Mouse (Mus musculus) ZHBTc4 (cell line): Measurements from ENCODE around the gene Fbxl21.

ENCODE experiments used
- DNase-seq: peaks from one replicate; pipeline ENCODE4 v3.0.0-alpha.2; 2011; ENCODE audit warnings: low read depth, low spot score

The Fbxl21 gene

GRCm38 (mm10) chr13:56581512-56581911, 59.2 kb downstream of the Fbxl21 start:
- DNase-seq, result peak; percentile 40

GRCm38 (mm10) chr13:56581961-56582434, 59.7 kb downstream of the Fbxl21 start:
- peak; percentile 79 for DNase-seq

- no peak for DNase-seq
These were observed 60.4 kb downstream of the Fbxl21 start for GRCm38 (mm10) chr13:56582720-56583119.

GRCm38 (mm10) chr13:56586046-56586445, 63.8 kb downstream of the Fbxl21 start:
- DNase-seq, result no peak
